In genomic region chr16:76365790-76366406, GRCm38 (mm10) we compare ENCODE assay signal across 8 mouse cellular contexts. TPM values are rescaled to one million over a fixed set of nuclear protein-coding genes. Genes with fewer than 3 reads are reported as not detected.
A peak's percentile ranks its signal among the peaks of the same experiment; 100 is the strongest.
DNase-seq lines count a peak whose midpoint lies in the region; ATAC-seq and TF ChIP-seq lines count a peak whose summit lies in the region.
"Had no signal": no experiment of that assay in that cellular context is flagged by ENCODE, and none has a peak within 500 bp of the region (broad histone marks: within the 10 kb centered on the region; RNA-seq: fewer than 3 reads in every experiment).

No protein-coding gene starts in this region.

- no peak for TF ChIP-seq POLR2A in ES-Bruce4 (IDR thresholded peaks at IDR 0.05; ENCODE audit: insufficient read depth, low read length)

- no peaks in the 10 kb centered on the region for H3K36me3 ChIP-seq in ES-Bruce4 (ENCODE audit: control insufficient read depth, insufficient read depth, low read length, poor library complexity, severe bottlenecking)
- peaks cover 33% of the 10 kb centered on the region for H3K36me3 ChIP-seq in liver, embryonic 12.5 days

- peak overlapping the region; percentile 25; the same call in 1 of the 2 replicates for H3K9ac ChIP-seq in ES-Bruce4 (ENCODE audit: low read depth, poor library complexity, severe bottlenecking)
- peak overlapping the region; percentile 45; the same call in 1 of the 2 replicates for H3K9ac ChIP-seq in liver, embryonic 12.5 days

- peak overlapping the region; percentile 44 for H3K4me2 ChIP-seq in liver, embryonic 12.5 days

- ATAC-seq in liver, embryonic 12.5 days, result no peak
- peak; percentile 62 for ATAC-seq in neutrophil, adult 5-6 weeks (ENCODE audit: extremely low read depth, insufficient number of reproducible peaks, low FRiP score, poor library complexity, severe bottlenecking)
- ATAC-seq: intestine, embryonic 16.5 days had no signal

- peaks cover 5% of the 10 kb centered on the region for H3K4me1 ChIP-seq in ES-Bruce4 (ENCODE audit: control insufficient read depth, insufficient read depth, low read length)
- peaks cover 95% of the 10 kb centered on the region for H3K4me1 ChIP-seq in liver, embryonic 12.5 days

- no peaks in the 10 kb centered on the region for H3K27me3 ChIP-seq in ES-Bruce4 (ENCODE audit: control insufficient read depth, insufficient read depth, low read length, poor library complexity, severe bottlenecking)
- no peaks in the 10 kb centered on the region for H3K27me3 ChIP-seq in liver, embryonic 12.5 days (replicated peaks)

- H3K27ac ChIP-seq in ES-Bruce4 (ENCODE audit: insufficient read depth, low read length), result peak overlapping the region; percentile 55
- H3K27ac ChIP-seq in liver, embryonic 12.5 days, result 0 out of 2 replicates have a peak overlapping the region, but pooled peaks have one; percentile 48

- TF ChIP-seq CTCF in ES-Bruce4 (IDR thresholded peaks at IDR 0.05; ENCODE audit: low read depth, low read length), result peak; percentile 7

- 36% methylated on average over 17 of the region's 17 CpGs for WGBS in liver, embryonic 12.5 days (ENCODE audit: insufficient replicate concordance)

- no peak for TF ChIP-seq EP300 in ES-Bruce4 (IDR thresholded peaks at IDR 0.05; ENCODE audit: insufficient read depth, low read depth, low read length)

- H3K9me3 ChIP-seq in ES-Bruce4 (replicated peaks; ENCODE audit: control insufficient read depth, insufficient read depth, low read length, poor library complexity, severe bottlenecking), result no peaks in the 10 kb centered on the region
- H3K9me3 ChIP-seq in liver, embryonic 12.5 days (replicated peaks), result no peaks in the 10 kb centered on the region

- DNase-seq in CD4-positive helper T cell, adult 2 months (ENCODE audit: low read depth, low spot score), result peak; percentile 73
- no peak for DNase-seq in right cerebral cortex, postnatal 14 days
- DNase-seq in frontal cortex, postnatal 25 days (ENCODE audit: low spot score in 2 of 2), result no peak
- no peak for DNase-seq in kidney, adult 8-10 months

- peak overlapping the region; percentile 28 for H3K4me3 ChIP-seq in ES-Bruce4 (ENCODE audit: low read depth, low read length)
- no peak overlapping the region for H3K4me3 ChIP-seq in liver, embryonic 12.5 days

RNA-seq across cellular contexts. Expression of gene Nrip1, which starts 7.7 kb away (rescaled TPM):
- polyA plus RNA-seq in ES-Bruce4 (2011; ENCODE audit: insufficient read depth, insufficient read length, low read depth, missing spikeins), result 15.3 TPM in 2 replicates
- polyA plus RNA-seq in liver, embryonic 12.5 days (2016; fragmentation: Nextera tagmentation; extraction: Ambion mirVana), result 32.0 and 32.1 TPM in 2 replicates
- total RNA-seq in neutrophil, adult 5-6 weeks (2017), result 17.3 and 21.2 TPM in 2 replicates
